Mouse (Mus musculus) forebrain, embryonic 15.5 days (tissue): ENCODE results near the gene Spocd1. TPM values are rescaled to one million over a fixed set of nuclear protein-coding genes. Genes with fewer than 3 reads are reported as not detected.

Experiments used
- ATAC-seq: fragments of 200-750 bp; cut with Nextera tagmentation; replicated peaks from 2 replicates; pipeline ENCODE4 v1.8.0; 2017; ENCODE audit warnings: mild to moderate bottlenecking, moderate TSS enrichment, moderate library complexity
- H3K27ac ChIP-seq: fragments of 300-500 bp; sonication (generic); replicated peaks from 2 replicates; pipeline ENCODE4 v1.5.1; 2015; ENCODE audit warnings: mild to moderate bottlenecking, inconsistent platforms
- H3K27me3 ChIP-seq: fragments of 300-500 bp; sonication (generic); 2 replicates; pipeline ENCODE4 v1.6.1; 2015; ENCODE audit warnings: inconsistent platforms
- H3K36me3 ChIP-seq: fragments of 300-500 bp; sonication (generic); 2 replicates; pipeline ENCODE4 v1.6.1; 2015; ENCODE audit warnings: mild to moderate bottlenecking, inconsistent platforms
- H3K4me1 ChIP-seq: fragments of 300-500 bp; sonication (generic); 2 replicates; pipeline ENCODE4 v1.6.1; 2015; ENCODE audit warnings: inconsistent platforms
- H3K4me2 ChIP-seq: fragments of 300-500 bp; sonication (generic); replicated peaks from 2 replicates; pipeline ENCODE4 v1.6.1; 2015; ENCODE audit warnings: mild to moderate bottlenecking, inconsistent platforms
- H3K4me3 ChIP-seq: fragments of 300-500 bp; sonication (generic); 2 replicates; pipeline ENCODE4 v1.5.1; 2015; ENCODE audit warnings: mild to moderate bottlenecking, inconsistent platforms
- H3K9ac ChIP-seq: fragments of 300-500 bp; sonication (generic); replicated peaks from 2 replicates; pipeline ENCODE4 v1.6.1; 2015; ENCODE audit warnings: mild to moderate bottlenecking, inconsistent platforms
- H3K9me3 ChIP-seq: fragments of 300-500 bp; sonication (generic); 2 replicates; pipeline ENCODE4 v1.6.1; 2016; ENCODE audit warnings: inconsistent platforms
- WGBS: fragments of 180-500 bp; shearing (Covaris S2); methylation state at CpG from one replicate; pipeline ENCODE4 v1.1.7; 2015; ENCODE audit warnings: mixed read lengths; 5-methylcytosine and 5-hydroxymethylcytosine counted together
- polyA plus RNA-seq: library from polyadenylated mRNA; unstranded; fragments of >200 nt; fragmentation: Nextera tagmentation; extraction: Ambion mirVana; gene quantifications from 2 replicates; pipeline ENCODE4 v1.2.1, GENCODE M21; 2015

The Spocd1 gene
- polyA plus RNA-seq, 1 experiment from 2014 or later = not detected

- no peak overlapping the region for H3K4me2 ChIP-seq
- WGBS = 89% methylated on average over 15 of the region's 15 CpGs
- no peak overlapping the region for H3K9ac ChIP-seq
- no peaks in the 10 kb centered on the region for H3K9me3 ChIP-seq
- no peak overlapping the region for H3K4me3 ChIP-seq
- no peak overlapping the region for H3K27ac ChIP-seq
- no peaks in the 10 kb centered on the region for H3K36me3 ChIP-seq
- H3K4me1 ChIP-seq = no peaks in the 10 kb centered on the region
- no peak for ATAC-seq
- no peaks in the 10 kb centered on the region for H3K27me3 ChIP-seq
Observed at GRCm38 (mm10) chr4:129920542-129921313, 8.3 kb upstream of the Spocd1 start.

- Histone ChIP-seq H3K4me3 (no peak overlapping the region), H3K27ac (no peak overlapping the region), H3K9ac (no peak overlapping the region), H3K4me2 (no peak overlapping the region), H3K4me1 (no peaks in the 10 kb centered on the region), H3K27me3 (no peaks in the 10 kb centered on the region), H3K36me3 (no peaks in the 10 kb centered on the region), H3K9me3 (no peaks in the 10 kb centered on the region)
- 85% methylated on average over 3 of the region's 3 CpGs for WGBS
- ATAC-seq = no peak
Observed at GRCm38 (mm10) chr4:129921314-129921587, 7.8 kb upstream of the Spocd1 start.

GRCm38 (mm10) chr4:129924143-129924542 lies 4.9 kb upstream of the Spocd1 start:
- Histone ChIP-seq H3K4me1 (peaks cover 6% of the 10 kb centered on the region), H3K4me2 (no peak overlapping the region), H3K4me3 (no peak overlapping the region), H3K27ac (no peak overlapping the region), H3K9me3 (no peaks in the 10 kb centered on the region), H3K9ac (no peak overlapping the region), H3K27me3 (no peaks in the 10 kb centered on the region), H3K36me3 (no peaks in the 10 kb centered on the region)
- ATAC-seq = no peak
- WGBS = 94% methylated on average over 8 of the region's 8 CpGs

- no peak for ATAC-seq
- 77% methylated on average over 6 of the region's 6 CpGs for WGBS
Observed at GRCm38 (mm10) chr4:129924694-129925093, 4.4 kb upstream of the Spocd1 start.

GRCm38 (mm10) chr4:129926544-129926943 lies 2.5 kb upstream of the Spocd1 start:
- ATAC-seq = no peak
- H3K9ac ChIP-seq = no peak overlapping the region
- H3K4me3 ChIP-seq = no peak overlapping the region
- no peaks in the 10 kb centered on the region for H3K27me3 ChIP-seq
- 57% methylated on average over 8 of the region's 8 CpGs for WGBS
- no peak overlapping the region for H3K27ac ChIP-seq
- H3K36me3 ChIP-seq = no peaks in the 10 kb centered on the region
- no peak overlapping the region for H3K4me2 ChIP-seq
- H3K4me1 ChIP-seq = peaks cover 6% of the 10 kb centered on the region
- H3K9me3 ChIP-seq = no peaks in the 10 kb centered on the region

More at GRCm38 (mm10) chr4:129924694-129925093, 4.4 kb upstream of the Spocd1 start:
- Histone ChIP-seq H3K4me1 (peaks cover 6% of the 10 kb centered on the region), H3K36me3 (no peaks in the 10 kb centered on the region), H3K27me3 (no peaks in the 10 kb centered on the region), H3K9ac (no peak overlapping the region), H3K27ac (no peak overlapping the region), H3K9me3 (no peaks in the 10 kb centered on the region), H3K4me3 (no peak overlapping the region), H3K4me2 (no peak overlapping the region)

- WGBS = 85% methylated on average over 3 of the region's 3 CpGs
Observed at GRCm38 (mm10) chr4:129927091-129927490, 2.0 kb upstream of the Spocd1 start.

GRCm38 (mm10) chr4:129928124-129928751 lies 811 bp upstream of the Spocd1 start:
- H3K4me3 ChIP-seq = peak overlapping the region; percentile 21
- H3K27me3 ChIP-seq = no peaks in the 10 kb centered on the region
- no peaks in the 10 kb centered on the region for H3K36me3 ChIP-seq
- no peak overlapping the region for H3K9ac ChIP-seq
- H3K4me1 ChIP-seq = peaks cover 6% of the 10 kb centered on the region
- H3K27ac ChIP-seq = no peak overlapping the region
- ATAC-seq = no peak
- no peaks in the 10 kb centered on the region for H3K9me3 ChIP-seq
- WGBS = 6% methylated on average over 19 of the region's 19 CpGs
- H3K4me2 ChIP-seq = peak overlapping the region; percentile 41

More at GRCm38 (mm10) chr4:129927091-129927490, 2.0 kb upstream of the Spocd1 start:
- H3K4me1 ChIP-seq = peaks cover 6% of the 10 kb centered on the region
- no peak overlapping the region for H3K27ac ChIP-seq
- H3K27me3 ChIP-seq = no peaks in the 10 kb centered on the region
- no peak overlapping the region for H3K4me3 ChIP-seq
- H3K9ac ChIP-seq = no peak overlapping the region
- no peaks in the 10 kb centered on the region for H3K36me3 ChIP-seq
- no peak overlapping the region for H3K4me2 ChIP-seq
- ATAC-seq = no peak
- no peaks in the 10 kb centered on the region for H3K9me3 ChIP-seq

- no peak overlapping the region for H3K9ac ChIP-seq
- WGBS = 71% methylated on average over 14 of the region's 14 CpGs
- H3K4me1 ChIP-seq = peaks cover 9% of the 10 kb centered on the region
- H3K27me3 ChIP-seq = no peaks in the 10 kb centered on the region
- ATAC-seq = no peak
- no peak overlapping the region for H3K27ac ChIP-seq
- H3K9me3 ChIP-seq = no peaks in the 10 kb centered on the region
- H3K4me3 ChIP-seq = no peak overlapping the region
- no peaks in the 10 kb centered on the region for H3K36me3 ChIP-seq
- H3K4me2 ChIP-seq = no peak overlapping the region
Observed at GRCm38 (mm10) chr4:129933696-129934095, 4.6 kb downstream of the Spocd1 start.

GRCm38 (mm10) chr4:129934177-129934855 lies 5.3 kb downstream of the Spocd1 start:
- no peak overlapping the region for H3K4me2 ChIP-seq
- H3K9me3 ChIP-seq = no peaks in the 10 kb centered on the region
- H3K4me1 ChIP-seq = peaks cover 9% of the 10 kb centered on the region
- no peaks in the 10 kb centered on the region for H3K36me3 ChIP-seq
- H3K9ac ChIP-seq = no peak overlapping the region
- H3K4me3 ChIP-seq = no peak overlapping the region
- peak; percentile 48; the same call in 1 of the 2 replicates for ATAC-seq
- WGBS = 53% methylated on average over 16 of the region's 16 CpGs
- no peaks in the 10 kb centered on the region for H3K27me3 ChIP-seq
- no peak overlapping the region; the same call in 1 of the 2 replicates for H3K27ac ChIP-seq

GRCm38 (mm10) chr4:129951359-129951821 lies 22.3 kb downstream of the Spocd1 start:
- H3K27ac ChIP-seq = no peak overlapping the region
- H3K4me2 ChIP-seq = no peak overlapping the region
- 79% methylated on average over 6 of the region's 6 CpGs for WGBS
- H3K27me3 ChIP-seq = no peaks in the 10 kb centered on the region
- H3K36me3 ChIP-seq = no peaks in the 10 kb centered on the region
- no peak overlapping the region for H3K9ac ChIP-seq
- H3K4me1 ChIP-seq = 0 out of 2 replicates have a peak, but pooled peaks cover 5% of the 10 kb centered on the region
- no peak for ATAC-seq
- no peak overlapping the region for H3K4me3 ChIP-seq
- no peaks in the 10 kb centered on the region for H3K9me3 ChIP-seq

- 62% methylated on average over 5 of the region's 5 CpGs for WGBS
- Histone ChIP-seq H3K9ac (no peak overlapping the region), H3K27ac (no peak overlapping the region), H3K4me3 (no peak overlapping the region), H3K27me3 (no peaks in the 10 kb centered on the region), H3K9me3 (no peaks in the 10 kb centered on the region), H3K4me1 (0 out of 2 replicates have a peak, but pooled peaks cover 5% of the 10 kb centered on the region), H3K36me3 (no peaks in the 10 kb centered on the region), H3K4me2 (no peak overlapping the region)
- no peak for ATAC-seq
Observed at GRCm38 (mm10) chr4:129952241-129952810, 23.3 kb downstream of the Spocd1 start.

GRCm38 (mm10) chr4:129954527-129954926 lies 25.5 kb downstream of the Spocd1 start:
- no peak overlapping the region for H3K4me3 ChIP-seq
- ATAC-seq = no peak
- WGBS = 54% methylated on average over 2 of the region's 2 CpGs
- H3K9ac ChIP-seq = no peak overlapping the region
- no peaks in the 10 kb centered on the region for H3K9me3 ChIP-seq
- H3K27me3 ChIP-seq = no peaks in the 10 kb centered on the region
- no peak overlapping the region for H3K4me2 ChIP-seq
- no peak overlapping the region for H3K27ac ChIP-seq
- peaks cover 5% of the 10 kb centered on the region; the same call in 1 of the 2 replicates for H3K4me1 ChIP-seq
- no peaks in the 10 kb centered on the region for H3K36me3 ChIP-seq
